8 mouse cellular contexts compared by ENCODE assay signal in the genomic region with DNA sequence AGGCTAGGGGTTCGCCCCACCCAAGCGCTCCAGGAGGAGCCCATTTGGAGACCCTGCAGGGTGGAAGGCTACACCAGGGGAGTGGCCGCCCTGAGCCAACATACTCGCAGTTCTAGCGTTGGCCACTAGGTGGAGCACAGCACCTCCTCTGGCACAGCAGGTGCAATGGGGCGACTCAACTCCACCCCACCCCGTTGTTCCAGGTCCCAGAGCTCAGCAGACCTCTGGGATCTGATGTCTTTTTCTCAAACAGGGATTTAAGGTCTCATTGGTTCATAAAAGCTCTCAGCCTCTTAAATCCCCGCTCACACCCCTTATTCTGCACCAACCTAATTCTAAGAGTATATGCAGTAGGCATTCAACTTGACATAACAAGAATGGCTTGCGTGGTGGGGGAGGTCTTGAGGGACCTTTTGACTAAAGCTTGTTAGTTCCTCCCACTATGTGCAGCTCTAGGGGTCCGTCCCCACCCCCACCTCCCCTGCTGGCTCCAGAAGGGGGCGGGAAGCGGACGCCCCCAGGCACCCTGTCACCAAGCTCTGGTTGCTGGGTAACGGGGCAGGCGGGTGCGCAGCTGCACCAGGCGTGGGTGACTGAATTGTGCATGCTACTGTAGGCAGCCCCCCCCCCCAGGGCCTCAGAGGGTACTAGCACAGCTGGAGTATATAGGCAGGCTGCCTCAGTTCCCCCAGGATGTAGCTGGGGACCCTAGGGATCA. TPM values are rescaled to one million over a fixed set of nuclear protein-coding genes. Genes with fewer than 3 reads are reported as not detected.
DNase-seq lines count a peak whose midpoint lies in the region; TF ChIP-seq lines count a peak whose summit lies in the region.

No protein-coding gene starts in this region.

- TF ChIP-seq POLR2A in kidney, adult 2 months (IDR thresholded peaks at IDR 0.05; ENCODE audit: low read depth, low read length) = no peak
- TF ChIP-seq POLR2A in liver, adult 2 months (IDR thresholded peaks at IDR 0.05; ENCODE audit: extremely low read depth, insufficient read depth, low read length) = no peak

- intact Hi-C loops in gastrocnemius, postnatal 36 days (cut with DNase I) = loop anchor here (5.0 kb wide), 1 partner anchor 121 kb away; no protein-coding TSS in a partner anchor

- no peak overlapping the region for H3K9ac ChIP-seq in liver, adult 2 months (ENCODE audit: low read depth, low read length)

- no peak overlapping the region for H3K4me3 ChIP-seq in kidney, adult 2 months (ENCODE audit: insufficient read depth, low read depth, low read length)
- H3K4me3 ChIP-seq in liver, adult 2 months (ENCODE audit: insufficient read depth, low read depth, low read length) = no peak overlapping the region

- WGBS in kidney, adult 2 months = 28% methylated on average over 17 of the region's 17 CpGs
- 35% methylated on average over 17 of the region's 17 CpGs for WGBS in liver, adult 2 months

- H3K27me3 ChIP-seq in kidney, adult 2 months (replicated peaks; ENCODE audit: control insufficient read depth, insufficient read depth, low read length) = no peaks in the 10 kb centered on the region
- no peaks in the 10 kb centered on the region for H3K27me3 ChIP-seq in liver, adult 2 months (ENCODE audit: control insufficient read depth, insufficient read depth, low read length)
- H3K27me3 ChIP-seq in splenic B cell, adult 2 months (ENCODE audit: control insufficient read depth, insufficient read depth, low read length, poor library complexity, severe bottlenecking) = no peaks in the 10 kb centered on the region

- no peak overlapping the region for H3K27ac ChIP-seq in kidney, adult 2 months (ENCODE audit: insufficient read depth, low read depth, low read length)
- H3K27ac ChIP-seq in liver, adult 2 months (replicated peaks; ENCODE audit: insufficient read depth, low read depth, low read length) = no peak overlapping the region

- peak; percentile 94 for TF ChIP-seq CTCF in kidney, adult 2 months (conservative IDR thresholded peaks at IDR 0.05; ENCODE audit: insufficient read depth, insufficient read length, low read depth, low read length)
- TF ChIP-seq CTCF in liver, adult 2 months (IDR thresholded peaks at IDR 0.05; ENCODE audit: low read depth, low read length) = peak; percentile 98

- peak; percentile 87 for DNase-seq in 3T3-L1 (ENCODE audit: low read depth, low spot score)
- peak; percentile 84 for DNase-seq in adrenal gland, adult 2 months
- DNase-seq in embryo, embryonic 11.5 days (ENCODE audit: low read depth, low spot score) = peak; percentile 70
- DNase-seq in gastrocnemius, postnatal 36 days = peak; percentile 78 to 81
- DNase-seq in kidney, adult 2 months = peak; percentile 84
- DNase-seq in liver, adult 2 months (ENCODE audit: extremely low read depth, low read depth, low spot score) = peak; percentile 41
- DNase-seq in naive thymus-derived CD4-positive, alpha-beta T cell, adult 2 months (ENCODE audit: low read depth) = peak; percentile 93
- peak; percentile 92 for DNase-seq in splenic B cell, adult 2 months (ENCODE audit: low read depth, low spot score)

- peaks cover 2% of the 10 kb centered on the region; the same call in 1 of the 2 replicates for H3K79me2 ChIP-seq in liver, adult 2 months (ENCODE audit: control insufficient read depth, insufficient read depth, low read length)

- 0 out of 2 replicates have a peak, but pooled peaks cover 3% of the 10 kb centered on the region for H3K4me1 ChIP-seq in kidney, adult 2 months (ENCODE audit: control insufficient read depth, insufficient read depth, low read length)
- H3K4me1 ChIP-seq in liver, adult 2 months (ENCODE audit: control insufficient read depth, insufficient read depth, low read length) = peaks cover 2% of the 10 kb centered on the region

- no peaks in the 10 kb centered on the region for H3K36me3 ChIP-seq in kidney, adult 2 months (ENCODE audit: control insufficient read depth, insufficient read depth, low read length)
- no peaks in the 10 kb centered on the region for H3K36me3 ChIP-seq in liver, adult 2 months (ENCODE audit: control insufficient read depth, insufficient read depth, low read length)
- peaks cover 3% of the 10 kb centered on the region; the same call in 1 of the 2 replicates for H3K36me3 ChIP-seq in splenic B cell, adult 2 months (ENCODE audit: control insufficient read depth, insufficient read depth, low read length, poor library complexity, severe bottlenecking)

RNA-seq across cellular contexts. Expression of gene Rexo1, which starts 5.2 kb away (rescaled TPM):
- 10 to 100 TPM; 37.1 to 41.8 TPM for total RNA-seq in adrenal gland, adult 2 months (2021)
- polyA plus RNA-seq in adrenal gland, adult 2 months (2012; rRNA removed) = 88.8 and 105 TPM in 2 replicates
- 1 to 10 TPM; 8.8 to 9.7 TPM for total RNA-seq in gastrocnemius, postnatal 36 days (2021)
- polyA plus RNA-seq in kidney, adult 2 months (2012; rRNA removed) = 28.7 and 37.9 TPM in 2 replicates
- total RNA-seq in liver, adult 2 months (2014; rRNA removed) = 4.4 and 5.5 TPM in 2 replicates
- polyA plus RNA-seq in liver, adult 2 months (2012; rRNA removed) = 28.1 and 36.8 TPM in 2 replicates

RNA-seq across cellular contexts. Expression of gene Klf16, which starts 10.6 kb away (rescaled TPM):
- 10 to 100 TPM in 1 of 2 experiments, 1 to 10 TPM in 1; 9.6 to 10.6 TPM for total RNA-seq in adrenal gland, adult 2 months (2021)
- 39.5 and 48.0 TPM in 2 replicates for polyA plus RNA-seq in adrenal gland, adult 2 months (2012; rRNA removed)
- total RNA-seq in gastrocnemius, postnatal 36 days (2021) = 1 to 10 TPM; 1.5 TPM
- 8.7 and 10.7 TPM in 2 replicates for polyA plus RNA-seq in kidney, adult 2 months (2012; rRNA removed)
- total RNA-seq in liver, adult 2 months (2014; rRNA removed) = 0.74 and 1.3 TPM in 2 replicates
- 4.2 and 5.5 TPM in 2 replicates for polyA plus RNA-seq in liver, adult 2 months (2012; rRNA removed)

RNA-seq across cellular contexts. Expression of gene Abhd17a, which starts 23.6 kb away (rescaled TPM):
- total RNA-seq in adrenal gland, adult 2 months (2021) = 100 to 1,000 TPM in 1 of 2 experiments, 10 to 100 TPM in 1; 86.5 to 104 TPM
- polyA plus RNA-seq in adrenal gland, adult 2 months (2012; rRNA removed) = 613 and 625 TPM in 2 replicates
- 10 to 100 TPM; 52.5 to 62.7 TPM for total RNA-seq in gastrocnemius, postnatal 36 days (2021)
- polyA plus RNA-seq in kidney, adult 2 months (2012; rRNA removed) = 175 and 221 TPM in 2 replicates
- 45.7 and 59.3 TPM in 2 replicates for total RNA-seq in liver, adult 2 months (2014; rRNA removed)
- polyA plus RNA-seq in liver, adult 2 months (2012; rRNA removed) = 194 and 205 TPM in 2 replicates

RNA-seq across cellular contexts. Expression of gene Atp8b3, which starts 27.6 kb away (rescaled TPM):
- total RNA-seq in adrenal gland, adult 2 months (2021) = 1 to 10 TPM in 1 of 2 experiments, under 1 TPM in 1; 0.52 to 1.1 TPM
- polyA plus RNA-seq in adrenal gland, adult 2 months (2012; rRNA removed) = 0.16 and 0.21 TPM in 2 replicates
- not detected for total RNA-seq in gastrocnemius, postnatal 36 days (2021)
- 0.17 and 0.46 TPM in 2 replicates for polyA plus RNA-seq in kidney, adult 2 months (2012; rRNA removed)
- total RNA-seq in liver, adult 2 months (2014; rRNA removed) = not detected in 2 replicates
- polyA plus RNA-seq in liver, adult 2 months (2012; rRNA removed) = 0.04 TPM in 1 of 2 replicates, not detected in the other

RNA-seq across cellular contexts. Expression of gene Scamp4, which starts 36.1 kb away (rescaled TPM):
- total RNA-seq in adrenal gland, adult 2 months (2021) = 10 to 100 TPM; 55.9 to 68.7 TPM
- 161 and 190 TPM in 2 replicates for polyA plus RNA-seq in adrenal gland, adult 2 months (2012; rRNA removed)
- 10 to 100 TPM; 14.5 to 14.8 TPM for total RNA-seq in gastrocnemius, postnatal 36 days (2021)
- 96.0 and 98.2 TPM in 2 replicates for polyA plus RNA-seq in kidney, adult 2 months (2012; rRNA removed)
- total RNA-seq in liver, adult 2 months (2014; rRNA removed) = 7.6 and 11.4 TPM in 2 replicates
- 61.2 and 63.2 TPM in 2 replicates for polyA plus RNA-seq in liver, adult 2 months (2012; rRNA removed)

Comparison
In these comparisons a context has a peak if more than half of its experiments do, and no peak if none do; other contexts are left out.
1. DNase-seq: peak in every context shown above with its lines; median percentile 93 in naive thymus-derived CD4-positive, alpha-beta T cell, adult 2 months; 92 in splenic B cell, adult 2 months; 87 in 3T3-L1; 84 in adrenal gland, adult 2 months; 84 in kidney, adult 2 months; 80 in gastrocnemius, postnatal 36 days; 70 in embryo, embryonic 11.5 days; 41 in liver, adult 2 months.